Mouse (Mus musculus) embryo, embryonic 10 days (tissue): Measurements from ENCODE around the gene Slc17a5.

ENCODE experiments used
- DNase-seq: peaks from one replicate; pipeline ENCODE4 v3.0.0-alpha.2; 2015; ENCODE audit warnings: low spot score

The Slc17a5 gene

DNA sequence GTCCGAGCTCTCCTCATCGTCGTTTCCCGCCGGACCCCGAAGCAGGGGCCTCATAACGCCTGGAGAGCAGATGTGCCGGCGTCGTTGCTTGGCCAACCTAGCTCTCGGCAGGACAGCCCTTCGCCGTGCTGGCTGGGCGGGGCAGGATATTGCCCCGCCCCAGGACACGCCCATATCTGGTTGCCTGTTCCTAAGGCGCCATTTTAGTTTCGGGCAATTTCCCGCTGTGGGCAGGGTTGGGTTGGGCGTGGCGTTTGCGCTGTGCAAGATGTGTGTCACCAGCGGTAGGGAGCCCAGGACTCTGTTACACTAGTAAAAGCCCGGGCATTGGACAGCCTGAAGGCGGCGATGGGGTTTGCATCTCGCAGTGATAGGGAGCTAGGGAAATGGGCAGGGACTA lies at the start of gene Slc17a5:
Gene Slc17a5 (minus strand): TSS at position 128 of the 400 bp plus-strand sequence.
- peak; percentile 97 for DNase-seq

DNA sequence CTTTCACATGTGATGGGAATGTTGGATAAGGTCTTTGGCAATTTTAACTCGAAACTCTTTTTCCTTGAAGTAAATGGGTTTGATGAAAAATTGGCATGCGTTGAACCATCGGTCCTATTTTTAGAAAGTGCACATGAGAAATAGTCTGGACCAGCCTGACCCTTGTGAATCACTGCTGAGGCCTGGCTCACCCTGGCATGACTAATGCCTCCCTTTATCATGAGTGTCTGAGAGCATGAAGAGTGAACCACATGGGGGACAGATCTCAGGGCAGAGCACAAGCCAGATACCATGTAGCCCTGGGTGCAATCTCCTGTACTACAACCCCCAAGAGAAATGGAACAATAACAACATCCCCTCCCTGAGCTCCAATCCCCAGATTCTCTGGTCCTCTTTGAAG lies 46.1 kb upstream of the Slc17a5 start:
- DNase-seq = no peak

GRCm38 (mm10) chr9:78631755-78632434 lies 44.1 kb upstream of the Slc17a5 start:
- DNase-seq = no peak

DNA sequence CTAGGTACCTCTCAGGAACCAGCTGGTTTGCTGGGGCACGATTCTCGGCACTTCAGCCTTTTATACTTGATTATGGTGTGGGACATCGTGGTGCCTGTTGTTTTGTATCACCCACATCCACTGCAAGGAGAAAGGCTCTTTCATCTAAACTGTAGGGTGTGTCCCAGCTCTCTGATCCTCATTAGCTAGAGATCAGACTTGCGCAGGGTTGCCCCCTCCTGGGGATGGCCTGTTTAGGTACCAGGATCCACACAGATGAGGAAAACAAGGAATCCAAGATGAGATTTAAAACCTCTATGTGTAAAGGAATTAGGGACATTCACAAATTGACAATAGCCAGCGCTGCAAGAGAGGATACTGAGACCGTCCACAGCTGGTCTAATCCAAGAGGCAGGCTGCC lies 42.1 kb upstream of the Slc17a5 start:
- DNase-seq = no peak

DNA sequence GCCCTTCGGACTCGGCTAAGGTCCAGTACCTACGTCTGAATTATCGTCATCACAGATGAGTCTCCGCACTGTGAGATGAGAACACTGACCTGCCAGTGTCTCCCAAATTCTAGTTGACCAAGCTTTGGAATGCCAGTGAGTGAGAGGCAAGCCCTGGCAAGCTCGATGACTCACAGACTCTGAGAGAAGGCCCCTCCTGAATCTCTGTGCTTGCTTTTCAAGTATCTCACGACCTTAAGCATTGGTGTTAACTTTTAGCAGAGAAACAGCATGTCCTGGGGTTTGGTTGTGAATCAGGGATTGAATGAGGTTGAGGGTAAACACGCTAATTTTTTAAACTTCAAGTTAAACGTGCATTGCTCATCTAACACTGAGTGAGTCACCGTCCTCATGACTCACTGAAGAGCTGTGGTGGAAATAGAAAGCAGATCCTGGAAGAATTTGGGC lies 35.5 kb upstream of the Slc17a5 start:
- no peak for DNase-seq

GRCm38 (mm10) chr9:78619285-78619684 lies 31.4 kb upstream of the Slc17a5 start:
- DNase-seq = no peak

GRCm38 (mm10) chr9:78615401-78616021 lies 27.7 kb upstream of the Slc17a5 start, which contains the start of gene Cd109:
Gene Cd109, plus strand, starts transcription at chr9:78615546.
- DNase-seq = peak; percentile 75

GRCm38 (mm10) chr9:78614201-78614600 lies 26.4 kb upstream of the Slc17a5 start:
- DNase-seq = no peak

- DNase-seq = peak; percentile 35
Observed at GRCm38 (mm10) chr9:78601046-78601730, 13.3 kb upstream of the Slc17a5 start.

DNA sequence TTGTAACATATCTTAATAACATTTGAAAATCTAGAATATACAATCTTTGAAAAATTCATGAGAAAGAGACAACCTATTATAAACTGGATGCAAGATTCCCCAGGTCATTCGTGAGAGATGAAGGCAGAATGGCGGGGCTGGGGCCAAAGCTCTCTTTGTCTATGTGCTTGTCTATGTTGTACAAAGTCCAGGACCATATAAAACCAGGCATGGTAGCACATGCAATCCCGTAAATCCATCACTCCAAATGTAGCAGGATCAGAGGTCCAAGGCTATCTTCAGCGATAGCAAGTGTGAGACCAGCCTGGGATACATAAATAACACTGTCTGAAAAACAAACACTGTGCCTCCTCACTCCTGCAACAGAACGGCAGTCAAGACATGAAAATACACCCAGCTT lies 12.1 kb upstream of the Slc17a5 start:
- no peak for DNase-seq

DNA sequence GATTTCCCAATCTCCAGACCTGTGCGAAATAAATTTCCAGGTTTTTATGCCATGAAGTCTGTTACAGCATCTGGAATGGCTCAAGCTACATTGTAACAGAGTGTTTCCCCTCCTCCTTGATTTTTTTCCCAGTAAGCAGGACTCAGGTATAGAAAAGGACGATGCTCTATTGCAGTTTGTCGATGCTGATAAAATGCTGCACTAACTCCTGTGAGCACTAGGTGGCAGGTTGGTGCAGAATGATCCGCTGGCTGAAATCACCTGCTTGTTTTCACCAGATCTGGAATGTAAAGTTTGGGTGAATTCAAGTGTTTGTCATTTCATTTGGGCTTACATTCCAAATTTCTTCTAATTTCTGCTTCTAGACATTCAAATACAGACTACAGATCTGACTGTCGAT lies 9.0 kb upstream of the Slc17a5 start:
- peak; percentile 71 for DNase-seq

DNA sequence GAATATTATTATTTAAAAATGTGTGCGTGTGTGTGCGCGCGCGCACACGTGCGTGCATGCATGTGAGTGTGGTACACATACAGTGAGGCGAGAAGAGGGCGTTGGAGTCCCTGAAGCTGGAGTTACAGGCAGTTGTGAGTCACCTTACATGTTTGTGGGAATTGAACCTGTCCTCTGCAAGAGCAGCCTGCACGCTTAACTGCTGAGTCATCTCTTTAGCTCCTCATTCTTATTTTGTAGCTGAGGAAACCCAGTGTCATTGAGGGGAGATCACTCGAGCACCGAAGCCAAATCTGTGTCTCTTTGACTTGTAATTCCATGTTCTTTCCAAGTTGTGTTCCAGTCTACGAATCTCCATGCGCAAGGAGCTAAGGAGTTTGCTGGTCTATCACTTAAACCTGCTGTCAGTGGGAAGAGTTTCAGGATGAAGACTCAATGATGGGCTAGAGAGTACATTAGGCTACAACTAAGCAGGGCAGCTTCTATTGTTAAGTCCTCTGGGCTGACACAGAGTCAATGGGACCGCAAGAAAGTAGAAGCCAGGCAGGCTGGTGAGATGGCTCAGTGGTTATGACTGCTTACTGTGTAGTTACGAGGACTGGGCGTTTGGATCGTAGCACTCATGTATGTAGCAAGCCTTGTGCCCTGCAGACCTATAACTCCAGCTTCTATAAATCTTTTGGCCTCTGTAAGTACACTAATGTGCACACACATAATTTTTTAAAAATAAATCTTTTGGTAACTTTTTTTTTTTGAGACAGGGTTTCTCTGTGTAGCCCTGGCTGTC lies 8.1 kb upstream of the Slc17a5 start:
- no peak for DNase-seq

GRCm38 (mm10) chr9:78595257-78595656 lies 7.4 kb upstream of the Slc17a5 start:
- DNase-seq = no peak

DNA sequence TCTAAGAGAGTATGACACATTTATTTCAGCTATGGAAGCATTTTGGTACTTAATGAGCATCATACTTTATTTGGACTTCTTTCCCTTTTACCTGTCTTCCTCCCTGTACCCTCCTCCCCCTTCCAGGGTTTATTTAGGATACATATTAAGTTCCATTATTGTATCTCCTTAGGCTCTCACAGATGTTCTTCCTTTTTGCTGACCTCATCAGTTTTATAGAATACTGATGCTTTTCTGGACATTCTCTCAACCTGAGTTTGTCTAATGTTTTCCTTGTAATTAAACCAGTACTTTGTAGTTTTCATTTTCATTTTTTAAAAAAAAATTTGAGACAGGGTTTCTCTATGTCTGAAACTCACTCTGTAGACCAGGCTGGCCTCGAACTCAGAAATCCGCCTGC lies 2.6 kb upstream of the Slc17a5 start:
- no peak for DNase-seq

GRCm38 (mm10) chr9:78588411-78589033 lies 681 bp upstream of the Slc17a5 start:
- DNase-seq = no peak

GRCm38 (mm10) chr9:78587218-78587883 lies 490 bp downstream of the Slc17a5 start:
- DNase-seq = peak; percentile 23

GRCm38 (mm10) chr9:78579644-78580396 lies 8.0 kb downstream of the Slc17a5 start:
- DNase-seq = peak; percentile 23

GRCm38 (mm10) chr9:78578824-78579223 lies 9.0 kb downstream of the Slc17a5 start:
- no peak for DNase-seq

DNA sequence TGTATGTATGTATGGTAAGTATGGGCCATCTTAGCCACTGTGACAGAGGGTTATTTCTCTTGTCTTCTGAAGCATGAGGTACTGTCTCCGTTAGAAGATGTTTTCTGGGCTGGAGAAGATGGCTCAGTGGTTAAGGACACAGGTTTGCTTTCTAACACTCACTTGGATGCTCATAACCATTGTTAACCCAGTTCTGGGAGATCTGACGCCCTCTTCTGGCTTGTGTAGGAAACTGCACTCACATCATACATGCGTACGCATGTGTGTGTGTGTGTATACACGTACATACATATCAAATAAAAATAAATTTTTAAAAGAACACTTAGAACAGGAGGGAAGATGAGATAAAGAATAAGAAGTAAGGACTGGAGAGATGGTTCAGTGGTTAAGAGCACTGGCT lies 11.4 kb downstream of the Slc17a5 start:
- no peak for DNase-seq

DNA sequence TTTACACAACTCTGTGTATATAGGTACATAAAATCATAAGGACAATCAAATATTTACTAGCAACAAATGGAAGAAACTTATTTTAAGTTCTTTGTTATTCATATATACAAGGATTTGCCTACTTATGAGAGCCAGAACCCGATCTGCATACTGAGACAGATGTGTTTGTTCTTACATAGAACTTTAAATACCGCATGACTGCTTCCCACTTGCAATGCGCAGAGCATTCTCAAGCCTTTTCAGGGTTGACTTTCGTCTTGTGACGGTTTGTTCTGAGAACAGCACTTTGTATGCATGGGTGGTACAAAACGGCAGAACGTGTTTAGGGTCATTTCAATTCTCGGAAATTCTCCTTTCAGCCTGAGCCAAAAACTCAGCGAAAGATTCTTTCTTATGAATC lies 17.9 kb downstream of the Slc17a5 start:
- no peak for DNase-seq

- no peak for DNase-seq
Observed at GRCm38 (mm10) chr9:78559479-78559878, 28.4 kb downstream of the Slc17a5 start.
